Mouse (Mus musculus): Measurements from ENCODE around the gene Gpd1. TPM values are rescaled to one million over a fixed set of nuclear protein-coding genes. Genes with fewer than 3 reads are reported as not detected.

Gpd1 gene
- polyA plus RNA-seq, 1 experiment = 6.9 TPM

- H3K79me2 ChIP-seq (ENCODE audit: control insufficient read depth, insufficient read depth) = no peaks in the 10 kb centered on the region
- H3K27me3 ChIP-seq (ENCODE audit: control insufficient read depth, insufficient read depth, insufficient read length) = no peaks in the 10 kb centered on the region
- H3K4me2 ChIP-seq (ENCODE audit: low read depth) = no peak overlapping the region
- H3K4me3 ChIP-seq = no peak overlapping the region
- H3ac ChIP-seq (ENCODE audit: control insufficient read depth, insufficient read length) = no peak overlapping the region
- TF ChIP-seq MYOD1 (IDR thresholded peaks at IDR 0.05; ENCODE audit: control insufficient read depth in 1 of 3, insufficient read length in 2 of 3, low read depth in 2 of 3) (no peak), SRF (IDR thresholded peaks at IDR 0.05; ENCODE audit: control insufficient read depth, insufficient read length, low read depth) (no peak), MYOG (IDR thresholded peaks at IDR 0.05; ENCODE audit: control insufficient read depth in 1 of 3, insufficient read depth in 1 of 3, insufficient read length in 2 of 3, low read depth in 2 of 3) (no peak), TCF3 (IDR thresholded peaks at IDR 0.05; ENCODE audit: insufficient read length, low read depth) (no peak), MAX (IDR thresholded peaks at IDR 0.05; ENCODE audit: low read depth) (no peak), CEBPB (IDR thresholded peaks at IDR 0.05; ENCODE audit: insufficient read depth, poor library complexity, severe bottlenecking) (no peak), E2F4 (IDR thresholded peaks at IDR 0.05; ENCODE audit: insufficient read depth) (no peak), POLR2A (IDR thresholded peaks at IDR 0.05; ENCODE audit: insufficient read length, low read depth) (no peak), REST (IDR thresholded peaks at IDR 0.05; ENCODE audit: insufficient read depth, insufficient read length) (no peak), TCF12 (IDR thresholded peaks at IDR 0.05; ENCODE audit: insufficient read depth, poor library complexity, severe bottlenecking) (no peak), POLR2AphosphoS2 (IDR thresholded peaks at IDR 0.05; ENCODE audit: insufficient read length, low read depth) (no peak), USF1 (IDR thresholded peaks at IDR 0.05; ENCODE audit: low read depth) (no peak)
- peaks cover 26% of the 10 kb centered on the region for H3K36me3 ChIP-seq (ENCODE audit: control insufficient read depth, insufficient read depth)
Observed at GRCm38 (mm10) chr15:99715361-99715865, 1.9 kb upstream of the Gpd1 start.

GRCm38 (mm10) chr15:99715982-99716746, 1.2 kb upstream of the Gpd1 start:
- Histone ChIP-seq H3K36me3 (ENCODE audit: control insufficient read depth, insufficient read depth) (peaks cover 19% of the 10 kb centered on the region), H3K79me2 (ENCODE audit: control insufficient read depth, insufficient read depth) (no peaks in the 10 kb centered on the region), H3ac (ENCODE audit: control insufficient read depth, insufficient read length) (no peak overlapping the region), H3K4me3 (no peak overlapping the region), H3K27me3 (ENCODE audit: control insufficient read depth, insufficient read depth, insufficient read length) (no peaks in the 10 kb centered on the region), H3K4me2 (ENCODE audit: low read depth) (no peak overlapping the region)
- TF ChIP-seq TCF12 (IDR thresholded peaks at IDR 0.05; ENCODE audit: insufficient read depth, poor library complexity, severe bottlenecking) (no peak), POLR2AphosphoS2 (IDR thresholded peaks at IDR 0.05; ENCODE audit: insufficient read length, low read depth) (peak; percentile 21)

GRCm38 (mm10) chr15:99716814-99717213, 501 bp upstream of the Gpd1 start:
- Histone ChIP-seq H3K4me2 (ENCODE audit: low read depth) (no peak overlapping the region), H3K36me3 (ENCODE audit: control insufficient read depth, insufficient read depth) (peaks cover 13% of the 10 kb centered on the region), H3K4me3 (no peak overlapping the region), H3K79me2 (ENCODE audit: control insufficient read depth, insufficient read depth) (no peaks in the 10 kb centered on the region), H3ac (ENCODE audit: control insufficient read depth, insufficient read length) (no peak overlapping the region), H3K27me3 (ENCODE audit: control insufficient read depth, insufficient read depth, insufficient read length) (no peaks in the 10 kb centered on the region)
- TF ChIP-seq REST (IDR thresholded peaks at IDR 0.05; ENCODE audit: insufficient read depth, insufficient read length) (no peak), MYOD1 (IDR thresholded peaks at IDR 0.05; ENCODE audit: control insufficient read depth in 1 of 3, insufficient read length in 2 of 3, low read depth in 2 of 3) (no peak), E2F4 (IDR thresholded peaks at IDR 0.05; ENCODE audit: insufficient read depth) (no peak), SRF (IDR thresholded peaks at IDR 0.05; ENCODE audit: control insufficient read depth, insufficient read length, low read depth) (no peak), MYOG (IDR thresholded peaks at IDR 0.05; ENCODE audit: control insufficient read depth in 1 of 3, insufficient read depth in 1 of 3, insufficient read length in 2 of 3, low read depth in 2 of 3) (no peak), POLR2A (IDR thresholded peaks at IDR 0.05; ENCODE audit: insufficient read length, low read depth) (no peak), CEBPB (IDR thresholded peaks at IDR 0.05; ENCODE audit: insufficient read depth, poor library complexity, severe bottlenecking) (no peak), MAX (IDR thresholded peaks at IDR 0.05; ENCODE audit: low read depth) (no peak)

- no peaks in the 10 kb centered on the region for H3K27me3 ChIP-seq (ENCODE audit: control insufficient read depth, insufficient read depth, insufficient read length)
- H3K4me2 ChIP-seq (ENCODE audit: low read depth) = no peak overlapping the region
- peaks cover 8% of the 10 kb centered on the region for H3K36me3 ChIP-seq (ENCODE audit: control insufficient read depth, insufficient read depth)
- H3K4me3 ChIP-seq = no peak overlapping the region
- H3ac ChIP-seq (ENCODE audit: control insufficient read depth, insufficient read length) = no peak overlapping the region
- no peaks in the 10 kb centered on the region for H3K79me2 ChIP-seq (ENCODE audit: control insufficient read depth, insufficient read depth)
- TF ChIP-seq USF1 (IDR thresholded peaks at IDR 0.05; ENCODE audit: low read depth) (no peak), TCF3 (IDR thresholded peaks at IDR 0.05; ENCODE audit: insufficient read length, low read depth) (no peak), TCF12 (IDR thresholded peaks at IDR 0.05; ENCODE audit: insufficient read depth, poor library complexity, severe bottlenecking) (no peak), REST (IDR thresholded peaks at IDR 0.05; ENCODE audit: insufficient read depth, insufficient read length) (no peak), POLR2A (IDR thresholded peaks at IDR 0.05; ENCODE audit: insufficient read length, low read depth) (no peak), E2F4 (IDR thresholded peaks at IDR 0.05; ENCODE audit: insufficient read depth) (no peak), MAX (IDR thresholded peaks at IDR 0.05; ENCODE audit: low read depth) (no peak), SRF (IDR thresholded peaks at IDR 0.05; ENCODE audit: control insufficient read depth, insufficient read length, low read depth) (no peak), MYOD1 (IDR thresholded peaks at IDR 0.05; ENCODE audit: control insufficient read depth in 1 of 3, insufficient read length in 2 of 3, low read depth in 2 of 3) (no peak), POLR2AphosphoS2 (IDR thresholded peaks at IDR 0.05; ENCODE audit: insufficient read length, low read depth) (no peak), CEBPB (IDR thresholded peaks at IDR 0.05; ENCODE audit: insufficient read depth, poor library complexity, severe bottlenecking) (no peak), MYOG (IDR thresholded peaks at IDR 0.05; ENCODE audit: control insufficient read depth in 1 of 3, insufficient read depth in 1 of 3, insufficient read length in 2 of 3, low read depth in 2 of 3) (no peak)
Observed at GRCm38 (mm10) chr15:99718461-99719021, 1.2 kb downstream of the Gpd1 start.

Measured in myocyte (in vitro differentiated cells).